Mouse (Mus musculus) hindbrain, postnatal 0 days (tissue): ENCODE measurements around the gene Dyx1c1. TPM values are rescaled to one million over a fixed set of nuclear protein-coding genes. Genes with fewer than 3 reads are reported as not detected.

Experiments used
- ATAC-seq: fragments of 200-750 bp; cut with Nextera tagmentation; 2 replicates; pipeline ENCODE4 v1.8.0; 2017; ENCODE audit warnings: mild to moderate bottlenecking, moderate TSS enrichment, moderate library complexity
- DNase-seq: peaks from one replicate; pipeline ENCODE4 v3.0.0-alpha.2; 2015; ENCODE audit warnings: low spot score
- H3K27ac ChIP-seq: fragments of 300-500 bp; sonication (generic); 2 replicates; pipeline ENCODE4 v1.5.1; 2014; ENCODE audit warnings: mild to moderate bottlenecking
- H3K27me3 ChIP-seq: fragments of 300-500 bp; sonication (generic); 2 replicates; pipeline ENCODE4 v1.6.1; 2014; ENCODE audit warnings: low read length, mixed read lengths; ENCODE audit not compliant: insufficient read depth
- H3K36me3 ChIP-seq: fragments of 300-500 bp; sonication (generic); 2 replicates; pipeline ENCODE4 v1.6.1; 2014; ENCODE audit warnings: low read length, mixed read lengths; ENCODE audit not compliant: insufficient read depth
- H3K4me1 ChIP-seq: fragments of 300-500 bp; sonication (generic); 2 replicates; pipeline ENCODE4 v1.6.1; 2014; ENCODE audit warnings: antibody characterized with exemption, low read length, mixed read lengths; ENCODE audit not compliant: insufficient read depth
- H3K4me2 ChIP-seq: fragments of 300-500 bp; sonication (generic); 2 replicates; pipeline ENCODE4 v1.6.1; 2014; ENCODE audit warnings: low read depth, mild to moderate bottlenecking, low read length, moderate library complexity, mixed read lengths
- H3K4me3 ChIP-seq: fragments of 300-500 bp; sonication (generic); 2 replicates; pipeline ENCODE4 v1.5.1; 2014; ENCODE audit warnings: low read length
- H3K9ac ChIP-seq: fragments of 300-500 bp; sonication (generic); replicated peaks from 2 replicates; pipeline ENCODE4 v1.6.1; 2014; ENCODE audit warnings: mild to moderate bottlenecking, low read length, moderate library complexity, mixed read lengths
- H3K9me3 ChIP-seq: fragments of 300-500 bp; sonication (generic); 2 replicates; pipeline ENCODE4 v1.6.1; 2016; ENCODE audit warnings: low read length, mixed read lengths
- CTCF ChIP-seq: IDR thresholded peaks from 2 replicates; pipeline ENCODE4 v1.5.1; 2016; ENCODE audit warnings: antibody characterized with exemption, control low read depth, low read depth
- WGBS: fragments of 180-500 bp; shearing (Covaris S2); extraction: QIAGEN DNeasy Blood & Tissue Kit; methylation state at CpG from one replicate; pipeline ENCODE4 v1.1.7; 2014; 5-methylcytosine and 5-hydroxymethylcytosine counted together
- polyA plus RNA-seq: library from polyadenylated mRNA; unstranded; fragments of >200 nt; fragmentation: Nextera tagmentation; extraction: Ambion mirVana; gene quantifications from 2 replicates; pipeline ENCODE4 v1.2.1, GENCODE M21; 2015
- total RNA-seq: library from RNA; depleted of rRNA; stranded (reverse); fragments of >200 nt; gene quantifications from 2 replicates; pipeline ENCODE4 v1.2.3, GENCODE M21; 2014

Dyx1c1 gene
- total and polyA plus RNA-seq, 2 experiments from 2014 or later, result 0.99 to 2.5 TPM

- H3K36me3 ChIP-seq, result no peaks in the 10 kb centered on the region
- H3K4me2 ChIP-seq, result no peak overlapping the region
- no peaks in the 10 kb centered on the region for H3K9me3 ChIP-seq
- WGBS, result 81% methylated on average over 5 of the region's 5 CpGs
- ATAC-seq, result no peak
- no peak overlapping the region for H3K9ac ChIP-seq
- H3K4me1 ChIP-seq, result no peaks in the 10 kb centered on the region
- no peak overlapping the region for H3K27ac ChIP-seq
- H3K4me3 ChIP-seq, result no peak overlapping the region
- TF ChIP-seq CTCF, result no peak
- no peak for DNase-seq
- no peaks in the 10 kb centered on the region for H3K27me3 ChIP-seq
Measured at GRCm38 (mm10) chr9:72972435-72972834, 13.8 kb downstream of the Dyx1c1 start.

- TF ChIP-seq CTCF, result no peak
- Histone ChIP-seq H3K36me3 (no peaks in the 10 kb centered on the region), H3K4me3 (no peak overlapping the region), H3K9me3 (no peaks in the 10 kb centered on the region), H3K9ac (no peak overlapping the region), H3K4me2 (no peak overlapping the region), H3K4me1 (no peaks in the 10 kb centered on the region), H3K27ac (no peak overlapping the region), H3K27me3 (no peaks in the 10 kb centered on the region)
- ATAC-seq, result no peak
- no peak for DNase-seq
Measured at GRCm38 (mm10) chr9:72972984-72973383, 14.4 kb downstream of the Dyx1c1 start.

GRCm38 (mm10) chr9:72974734-72975133, 16.1 kb downstream of the Dyx1c1 start:
- no peak overlapping the region for H3K4me3 ChIP-seq
- no peak for ATAC-seq
- no peak for TF ChIP-seq CTCF
- no peaks in the 10 kb centered on the region for H3K36me3 ChIP-seq
- H3K9me3 ChIP-seq, result no peaks in the 10 kb centered on the region
- no peaks in the 10 kb centered on the region for H3K27me3 ChIP-seq
- H3K4me2 ChIP-seq, result no peak overlapping the region
- H3K4me1 ChIP-seq, result no peaks in the 10 kb centered on the region
- no peak for DNase-seq
- no peak overlapping the region for H3K27ac ChIP-seq
- 89% methylated on average over 5 of the region's 5 CpGs for WGBS
- H3K9ac ChIP-seq, result no peak overlapping the region

- no peaks in the 10 kb centered on the region for H3K9me3 ChIP-seq
- no peak overlapping the region for H3K4me3 ChIP-seq
- H3K4me2 ChIP-seq, result no peak overlapping the region
- H3K9ac ChIP-seq, result no peak overlapping the region
- H3K36me3 ChIP-seq, result no peaks in the 10 kb centered on the region
- ATAC-seq (no peak), DNase-seq (no peak)
- H3K27me3 ChIP-seq, result no peaks in the 10 kb centered on the region
- no peak for TF ChIP-seq CTCF
- 91% methylated on average over 1 of the region's 1 CpGs for WGBS
- H3K27ac ChIP-seq, result no peak overlapping the region
- no peaks in the 10 kb centered on the region for H3K4me1 ChIP-seq
Measured at GRCm38 (mm10) chr9:72975242-72975641, 16.7 kb downstream of the Dyx1c1 start.

- peak; percentile 18; the same call in 1 of the 2 replicates for TF ChIP-seq CTCF
- Histone ChIP-seq H3K4me1 (peaks cover 12% of the 10 kb centered on the region; the same call in 1 of the 2 replicates), H3K27ac (no peak overlapping the region), H3K9me3 (no peaks in the 10 kb centered on the region), H3K4me2 (no peak overlapping the region), H3K9ac (no peak overlapping the region), H3K4me3 (no peak overlapping the region), H3K36me3 (no peaks in the 10 kb centered on the region), H3K27me3 (no peaks in the 10 kb centered on the region)
- ATAC-seq (no peak), DNase-seq (no peak)
- 75% methylated on average over 2 of the region's 2 CpGs for WGBS
Measured at GRCm38 (mm10) chr9:72983066-72983465, 24.5 kb downstream of the Dyx1c1 start.

- Histone ChIP-seq H3K4me2 (peak within 1 kb of the TSS; percentile 82), H3K4me1 (peaks cover 12% of the 10 kb centered on the region; the same call in 1 of the 2 replicates), H3K9ac (peak within 1 kb of the TSS; percentile 73), H3K27ac (peak within 1 kb of the TSS; percentile 82), H3K36me3 (no peaks in the 10 kb centered on the region), H3K4me3 (peak within 1 kb of the TSS; percentile 79), H3K9me3 (no peaks in the 10 kb centered on the region), H3K27me3 (no peaks in the 10 kb centered on the region)
- peak; percentile 99 for ATAC-seq
- DNase-seq, result peak; percentile 99
- peak; percentile 33; the same call in 1 of the 2 replicates for TF ChIP-seq CTCF
- WGBS, result under 1% methylated on average over 86 of the region's 88 CpGs
Measured at GRCm38 (mm10) chr9:72985250-72986220, 26.9 kb downstream of the Dyx1c1 start, which contains the start of the genes Ccpg1os and Ccpg1. Ccpg1os (minus strand) TSS chr9:72985382. Ccpg1 (plus strand) TSS chr9:72985429.

GRCm38 (mm10) chr9:72987703-72988102, 29.1 kb downstream of the Dyx1c1 start:
- DNase-seq (no peak), ATAC-seq (no peak)
- Histone ChIP-seq H3K27me3 (no peaks in the 10 kb centered on the region), H3K4me3 (no peak overlapping the region), H3K9me3 (no peaks in the 10 kb centered on the region), H3K4me1 (peaks cover 12% of the 10 kb centered on the region; the same call in 1 of the 2 replicates), H3K27ac (no peak overlapping the region), H3K4me2 (no peak overlapping the region), H3K9ac (no peak overlapping the region), H3K36me3 (no peaks in the 10 kb centered on the region)
- 62% methylated on average over 3 of the region's 3 CpGs for WGBS
- TF ChIP-seq CTCF, result no peak
